Mouse (Mus musculus) lung, postnatal 4 days (tissue): ENCODE results near the gene Plekhg6.

Experiments used
- DNase-seq, 2 experiments: peaks; one replicate each; pipeline ENCODE4 v3.0.0; 2021

Gene Plekhg6

DNA sequence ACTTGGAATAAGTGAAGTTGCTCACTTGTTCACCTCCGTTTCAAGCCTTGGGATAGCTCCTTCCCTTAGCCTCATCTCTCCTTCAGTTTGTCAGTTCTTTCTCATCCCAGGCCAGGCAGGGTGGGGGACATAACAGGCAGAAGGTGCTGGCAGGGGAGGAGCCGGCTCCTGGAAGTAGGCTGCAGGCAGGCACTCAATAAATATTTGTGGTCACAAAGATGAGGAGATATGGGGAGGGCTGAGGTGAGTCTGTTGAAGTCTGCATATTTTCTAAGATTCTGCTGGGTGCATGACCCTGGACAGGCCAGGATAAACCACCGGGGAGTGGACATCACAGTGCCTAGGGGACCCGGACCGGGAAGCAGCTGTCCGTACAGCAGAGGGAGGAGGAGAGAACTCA is 57.0 kb downstream of the Plekhg6 start:
- DNase-seq = peak in 1 of 2 experiments; percentile 56

DNA sequence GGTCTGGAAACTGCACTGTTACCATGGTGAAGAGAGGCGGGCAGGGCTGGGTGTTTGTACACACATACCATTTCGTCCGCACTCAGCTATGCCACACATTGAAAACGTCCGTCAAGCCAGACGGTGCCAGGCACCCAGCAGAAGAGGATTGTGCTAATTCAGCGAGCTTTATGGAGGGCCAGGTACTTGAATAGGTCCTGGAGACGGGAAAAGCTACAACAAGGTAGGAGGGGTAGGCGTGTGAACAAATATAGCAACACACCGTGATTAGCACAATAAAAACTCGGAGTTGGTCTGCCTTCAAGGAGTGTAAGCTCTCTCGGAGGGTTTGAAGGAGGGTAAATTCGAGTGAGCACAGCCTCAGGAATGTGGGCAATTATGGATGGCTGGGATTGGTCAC is 57.8 kb downstream of the Plekhg6 start:
- peak; percentile 56 to 79 for DNase-seq

DNA sequence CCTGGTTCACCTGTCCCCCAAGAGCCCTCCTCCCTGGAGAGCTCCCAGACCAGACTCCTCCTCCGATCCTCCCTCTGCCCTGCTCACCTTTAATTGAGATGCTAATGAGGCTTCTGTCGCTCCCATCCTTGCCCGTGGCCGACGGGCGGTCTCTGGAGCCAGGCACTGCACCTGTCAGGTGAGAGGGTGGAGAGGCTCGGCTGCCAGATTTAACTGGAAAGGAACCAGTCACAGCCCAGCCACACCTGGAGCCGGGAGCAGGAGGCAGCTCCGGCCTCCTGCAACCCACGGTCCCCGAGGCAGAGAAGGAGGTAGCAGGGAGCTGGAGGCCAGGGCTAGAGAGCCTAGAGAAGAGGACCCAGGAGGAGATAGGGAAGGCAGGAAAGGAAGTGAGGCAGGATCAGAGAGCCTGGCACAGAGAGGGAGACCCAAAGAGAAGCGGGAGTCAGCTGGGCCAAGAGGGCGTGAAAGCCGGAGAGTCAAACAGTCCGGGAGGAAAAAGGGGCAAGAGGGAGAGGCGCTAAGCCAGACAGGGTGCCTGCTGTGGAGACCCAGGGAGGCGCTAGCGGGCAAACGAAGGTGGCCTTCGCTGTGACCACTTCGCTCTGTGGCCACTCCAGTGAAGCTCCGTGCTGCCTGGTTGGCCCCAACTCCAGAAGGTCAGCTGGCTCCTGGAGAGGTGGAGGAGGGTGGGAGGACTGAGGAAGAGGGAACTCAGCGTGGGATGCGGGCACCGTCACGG is 59.3 kb downstream of the Plekhg6 start:
- DNase-seq = peak; percentile 62 to 85

DNA sequence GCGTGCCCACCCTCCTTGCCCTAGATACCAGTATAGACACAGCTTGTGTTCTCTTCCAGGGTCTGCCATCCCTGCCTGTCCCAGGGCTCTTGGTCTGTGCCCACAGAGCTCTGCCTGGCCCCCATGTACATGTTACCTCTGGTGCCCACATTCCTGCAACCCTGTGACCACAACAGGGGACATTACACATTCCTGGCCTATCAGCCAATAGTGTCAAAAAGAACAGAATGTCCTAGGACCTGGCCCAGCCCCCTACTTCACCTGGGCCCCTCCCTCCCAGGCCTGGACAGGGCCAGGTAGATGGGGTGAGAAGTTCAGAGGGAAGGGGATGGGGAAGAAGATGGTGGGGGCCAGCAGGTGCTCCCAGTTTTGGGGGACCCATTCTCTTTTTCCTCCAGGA is 60.3 kb downstream of the Plekhg6 start, which contains the start of gene Scnn1a:
Gene Scnn1a (plus strand): TSS at position 337 of the 400 bp plus-strand sequence.
- DNase-seq = peak; percentile 70 to 85

DNA sequence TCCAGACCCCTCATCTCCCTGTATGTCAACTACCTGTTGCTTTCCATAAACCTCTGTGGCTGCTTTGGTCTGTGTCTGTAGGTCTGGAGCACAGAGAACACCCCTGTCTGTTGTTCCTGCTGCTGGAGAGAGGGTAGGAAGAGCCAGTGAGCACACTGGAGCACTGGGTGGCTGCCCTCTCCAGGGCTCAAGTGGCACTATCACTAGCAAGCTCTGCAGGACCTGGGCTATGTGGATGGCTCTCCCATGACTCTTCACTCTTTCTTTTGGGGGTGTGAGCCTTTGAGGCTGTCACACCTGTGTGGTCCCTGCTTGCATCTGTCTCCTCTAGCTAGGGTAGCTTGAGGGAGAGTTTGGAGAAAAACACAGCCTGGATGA is 60.7 kb downstream of the Plekhg6 start:
- DNase-seq = peak in 1 of 2 experiments; percentile 38

DNA sequence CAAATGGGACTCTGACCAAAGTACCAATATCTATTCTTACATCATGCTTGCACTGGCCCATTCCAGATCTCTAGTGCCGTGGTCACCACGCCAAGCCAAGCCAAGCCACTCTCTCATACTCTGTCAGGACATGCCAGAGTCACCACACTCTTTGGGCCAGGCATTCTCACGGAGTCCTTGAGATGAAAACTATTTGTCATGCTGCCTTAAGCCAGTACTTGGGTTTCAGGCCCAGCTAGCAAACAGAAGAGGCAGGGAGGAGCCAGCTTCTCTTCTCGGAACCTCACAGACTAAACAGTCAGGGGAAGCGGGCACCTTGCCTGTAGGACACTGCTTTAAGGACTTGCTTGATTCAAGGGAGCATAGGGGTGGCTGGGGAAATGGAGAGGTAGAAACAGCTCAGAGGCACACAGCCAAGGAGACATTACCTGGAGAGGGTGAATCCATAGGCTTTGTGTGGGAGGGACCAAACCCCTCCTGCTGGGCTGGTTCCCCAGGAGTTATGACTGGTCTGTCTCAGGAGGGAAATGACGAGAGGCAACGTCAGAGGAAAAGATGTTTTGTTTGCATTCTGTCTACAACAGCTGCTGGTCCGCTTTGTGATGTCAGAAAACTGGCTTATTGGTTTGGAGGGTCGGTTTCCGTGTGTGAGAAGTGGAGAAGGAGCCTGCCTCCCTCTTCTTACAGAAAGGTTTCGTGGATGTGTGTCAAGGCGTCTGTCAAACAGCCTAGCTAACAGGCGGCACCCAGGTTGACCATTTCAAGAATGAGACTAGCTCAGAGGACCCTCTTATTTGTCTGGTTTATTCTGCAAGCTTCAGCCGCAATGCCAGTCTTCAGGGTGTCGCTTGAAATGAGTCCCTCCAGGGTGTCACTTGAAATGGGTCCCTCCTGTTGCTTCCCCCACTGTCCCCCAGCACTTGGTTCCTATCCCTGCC is 61.3 kb downstream of the Plekhg6 start:
- DNase-seq = peak; percentile 73 to 87

DNA sequence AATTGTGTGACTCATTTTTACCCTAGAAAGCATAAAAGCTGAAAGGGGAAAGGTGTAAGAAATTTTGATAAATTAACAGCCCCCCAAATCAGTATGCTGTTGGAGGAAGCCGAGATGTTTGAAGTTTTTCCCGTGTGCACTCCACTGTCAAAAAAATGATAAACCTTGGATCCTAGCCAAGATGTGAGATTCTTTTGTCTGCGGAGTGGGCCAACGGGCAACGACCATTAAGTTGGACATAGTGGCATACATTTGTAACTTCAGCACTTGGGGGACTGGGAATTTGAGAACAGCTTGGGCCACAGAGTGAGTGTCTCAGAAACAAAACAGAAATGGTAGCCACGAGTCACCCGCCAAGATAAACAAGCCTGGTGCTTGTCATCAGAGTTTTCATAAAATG is 63.5 kb downstream of the Plekhg6 start:
- peak in 1 of 2 experiments; percentile 14 for DNase-seq

DNA sequence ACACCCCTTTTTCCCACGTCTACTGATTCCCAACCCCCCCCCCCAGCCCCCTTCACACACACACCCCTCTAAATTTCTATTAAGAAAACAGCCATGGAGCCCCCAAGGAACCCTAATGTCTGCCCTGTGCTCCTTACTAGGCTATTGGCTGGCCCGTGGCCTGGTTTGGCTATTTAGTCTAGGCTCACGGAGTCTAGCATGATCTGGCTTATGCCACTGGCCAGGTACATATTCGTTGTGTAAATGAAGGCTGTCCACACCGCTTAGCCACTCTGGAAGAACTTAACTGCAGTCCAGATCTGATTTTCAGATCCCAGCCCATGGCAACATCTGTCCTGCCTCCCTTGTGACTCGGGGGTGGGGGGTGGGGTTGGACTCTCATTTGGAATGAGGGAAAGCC is 65.8 kb downstream of the Plekhg6 start:
- DNase-seq = no peak

DNA sequence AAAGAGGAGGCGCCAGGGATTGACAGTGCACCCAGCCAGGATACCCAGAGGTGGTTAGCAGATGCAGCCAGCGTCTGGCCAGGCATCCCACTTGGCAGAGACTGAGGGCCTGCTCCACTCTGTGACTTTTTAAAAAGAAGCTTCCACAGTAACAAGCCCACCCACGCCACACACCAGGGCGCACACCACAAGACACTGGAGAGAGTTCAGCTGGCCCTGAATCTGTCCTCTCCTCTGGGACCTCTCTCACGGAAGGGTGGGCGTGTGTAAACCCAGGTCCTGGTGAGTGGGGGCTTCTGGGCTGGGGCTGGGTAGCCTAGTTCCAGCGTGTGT is 66.4 kb downstream of the Plekhg6 start:
- DNase-seq = peak in 1 of 2 experiments; percentile 39

DNA sequence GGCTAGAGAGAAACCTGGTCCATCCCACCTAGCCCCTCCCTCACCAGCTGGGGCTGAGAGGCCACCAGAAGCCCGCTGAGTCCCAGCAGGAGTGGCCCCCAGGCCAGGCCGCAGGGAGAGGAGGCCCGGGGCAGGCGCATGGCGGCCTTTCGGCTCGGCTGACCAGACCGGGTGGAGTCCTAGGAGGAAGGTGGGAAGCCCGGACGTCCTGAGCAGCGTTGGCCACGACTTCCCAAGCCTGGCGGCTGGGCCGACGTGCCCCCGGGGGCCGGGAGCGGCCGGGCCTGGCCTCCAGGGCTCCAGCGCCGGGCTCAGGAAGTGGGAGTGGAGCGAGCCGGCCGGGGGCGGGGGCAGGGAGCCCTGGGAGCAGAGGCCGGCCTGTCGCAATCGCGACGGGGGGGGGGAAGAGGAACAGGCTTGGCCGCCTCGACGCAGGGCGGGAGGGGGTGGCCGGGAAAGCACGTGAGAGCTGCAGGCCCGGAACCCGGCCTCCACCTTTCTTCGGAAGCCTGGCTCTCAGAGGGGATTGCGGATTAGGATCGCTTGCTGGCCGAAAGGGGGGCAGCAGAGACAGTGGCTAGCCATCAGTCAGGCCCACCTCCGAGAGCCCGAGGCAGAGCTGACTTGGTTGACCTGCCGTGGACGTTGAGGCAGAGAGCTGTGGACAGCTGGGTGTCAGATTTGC is 66.9 kb downstream of the Plekhg6 start, which contains the start of gene Ltbr:
Gene Ltbr (minus strand): TSS at position 340 of the 685 bp plus-strand sequence.
- peak; percentile 94 to 97 for DNase-seq
